Mouse (Mus musculus): ENCODE measurements at regions not wholly inside any gene's neighbourhood (a gene's known extent, or its start where the extent isn't known, plus 50 kb on each side); places are given as distances from the start of the nearest gene placed in this dataset.

DNA sequence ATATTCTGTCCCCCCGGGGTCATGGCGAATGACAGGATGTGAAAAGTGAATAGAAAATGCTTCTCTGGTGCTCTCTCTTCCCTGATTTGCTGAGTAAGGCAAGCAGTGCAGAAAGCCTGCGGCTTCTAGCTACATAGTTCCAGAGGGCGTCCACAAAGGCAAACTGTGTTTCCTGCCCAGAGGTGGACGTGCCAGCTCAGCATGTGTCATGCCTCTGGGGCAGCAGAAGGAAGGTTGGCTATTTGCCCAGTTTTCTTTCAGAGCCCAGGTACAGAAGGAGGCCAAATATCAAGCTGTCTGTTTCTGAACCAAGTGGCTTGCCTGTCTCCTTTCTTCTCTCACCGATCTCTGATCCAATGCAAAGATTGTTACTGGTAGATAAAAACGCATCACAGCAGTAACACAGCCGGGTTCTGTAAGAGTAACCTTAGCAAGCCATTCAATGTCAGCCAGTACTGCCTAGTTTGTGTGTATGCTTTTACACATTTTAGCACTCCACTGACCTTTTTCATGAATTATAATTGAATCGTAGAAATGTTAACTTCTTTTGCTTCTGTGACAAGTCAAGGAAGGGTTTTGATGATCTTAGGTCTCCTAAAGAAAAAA lies 223.3 kb upstream of the Impg1 start:
- no peak for DNase-seq (ENCODE audit: low spot score in 2 of 2)

DNA sequence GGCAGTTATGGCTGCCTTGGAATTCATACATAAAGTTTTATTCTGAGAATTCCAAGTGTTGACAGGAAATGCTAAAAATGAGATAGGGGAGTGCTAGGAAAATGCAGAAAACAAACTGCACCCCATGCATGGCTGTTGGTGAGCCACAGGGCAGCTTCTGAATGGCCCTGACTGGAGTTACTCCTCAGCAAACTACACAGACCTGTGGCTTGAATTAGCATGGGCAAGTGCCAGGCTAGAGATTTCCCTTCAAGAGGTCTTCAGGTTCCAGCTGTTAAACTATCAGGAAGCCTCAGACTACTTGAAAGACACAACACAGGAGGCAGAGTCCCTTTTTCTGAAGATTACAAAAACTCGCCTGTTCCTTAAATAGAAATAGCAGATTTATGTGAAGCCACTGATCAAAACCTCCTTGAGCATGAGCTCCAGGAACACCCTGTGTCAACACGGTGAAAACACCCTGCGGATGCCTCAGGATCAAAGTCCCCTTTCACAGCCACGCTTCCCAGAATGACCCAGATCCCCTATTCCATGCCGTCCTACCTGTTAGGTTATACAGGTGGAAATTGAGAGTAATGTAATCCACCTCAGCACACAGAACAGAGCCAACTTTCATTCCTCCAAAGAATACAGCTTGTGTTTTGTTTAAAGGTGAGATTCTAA lies 217.9 kb upstream of the Impg1 start:
- no peak for DNase-seq (ENCODE audit: low spot score in 2 of 2)

DNA sequence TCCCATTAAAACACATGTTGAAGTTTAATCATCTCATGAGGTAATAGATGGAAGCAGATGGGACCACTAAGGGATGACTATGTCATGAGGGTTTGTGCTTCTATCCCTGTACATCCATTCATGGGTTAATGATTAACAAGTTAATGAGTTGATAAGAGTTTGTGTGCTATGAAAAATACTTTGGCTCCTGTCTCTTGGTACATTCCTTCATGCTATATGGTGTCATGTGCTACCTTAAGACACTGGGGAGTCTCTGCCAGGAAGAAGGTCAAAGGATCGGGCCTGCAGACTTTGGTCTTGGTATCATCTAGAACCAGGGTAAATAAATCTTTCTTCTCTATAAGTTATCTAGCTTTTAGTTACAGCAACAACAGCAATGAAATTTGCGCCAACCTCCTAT lies 216.4 kb upstream of the Impg1 start:
- no peak for DNase-seq (ENCODE audit: low spot score in 2 of 2)

DNA sequence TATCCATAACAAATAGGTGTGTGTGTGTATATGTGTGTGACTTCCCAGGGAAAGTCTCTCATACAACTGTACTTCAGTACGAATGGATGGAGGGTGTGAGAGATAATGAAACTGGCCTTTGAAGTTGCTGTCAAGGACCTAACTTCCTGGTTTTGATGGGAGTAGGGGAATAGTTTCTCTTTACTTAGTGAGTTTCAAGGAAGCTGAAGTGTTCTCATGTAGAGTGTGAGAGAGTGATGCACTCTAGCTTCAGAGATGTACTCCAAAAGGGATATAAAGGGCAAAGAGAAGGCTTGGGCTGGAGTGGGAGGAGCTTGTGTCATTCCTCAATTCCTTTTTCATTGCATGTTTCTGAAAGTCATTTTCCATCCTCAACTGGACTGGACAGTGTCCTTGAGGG lies 206.2 kb upstream of the Impg1 start:
- no peak for DNase-seq (ENCODE audit: low spot score in 2 of 2)

DNA sequence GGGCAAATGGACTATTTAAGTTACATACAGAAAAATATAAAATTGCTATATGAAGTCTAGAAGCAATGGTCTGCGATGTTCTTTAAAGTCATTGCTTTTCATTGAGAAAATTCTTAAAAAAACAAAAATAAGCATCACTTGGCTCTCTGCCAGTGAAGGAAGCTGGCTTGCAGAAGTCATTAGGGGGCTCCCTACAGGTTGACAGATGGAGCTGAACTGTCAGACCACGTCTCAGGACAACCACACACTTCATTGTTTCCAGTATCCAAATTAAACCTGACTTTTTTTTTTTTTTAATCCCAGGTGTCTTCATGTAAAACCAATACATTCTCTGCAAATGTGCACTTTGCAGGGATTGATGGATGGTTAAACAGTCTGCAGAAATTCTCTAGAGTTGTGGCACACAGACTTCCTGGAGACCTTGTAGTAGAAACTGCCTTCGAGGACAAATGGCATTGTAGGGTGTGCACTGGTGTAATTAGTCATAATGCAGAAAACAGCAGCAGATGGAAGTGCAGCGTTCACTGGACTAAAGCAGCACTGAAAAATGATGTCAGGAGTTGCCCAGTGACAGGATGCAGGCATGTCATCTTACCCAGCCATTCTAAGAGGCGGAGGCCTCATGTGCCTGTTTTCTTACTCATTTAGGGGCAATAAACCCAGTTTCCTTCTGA lies 203.4 kb upstream of the Impg1 start:
- no peak for DNase-seq (ENCODE audit: low spot score in 2 of 2)

DNA sequence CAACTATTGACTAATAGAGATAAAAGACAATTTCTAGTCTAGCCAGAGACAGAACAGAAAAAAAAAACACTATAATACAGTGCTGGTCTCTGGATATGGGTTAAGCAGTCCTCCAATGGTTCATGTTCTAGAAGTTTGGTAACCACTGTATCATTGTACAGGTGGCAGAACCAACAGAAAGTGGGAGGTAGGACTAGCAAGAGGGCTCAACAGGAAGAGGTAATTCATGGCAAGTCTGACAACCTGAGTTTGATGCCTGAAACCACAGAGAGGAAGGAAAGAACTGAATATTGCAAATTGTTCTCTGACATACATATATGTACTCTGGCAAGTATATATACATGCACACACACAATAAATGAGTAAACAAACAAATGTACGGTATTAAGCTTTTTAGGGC lies 193.5 kb upstream of the Impg1 start:
- DNase-seq (ENCODE audit: low spot score in 2 of 2), result no peak

DNA sequence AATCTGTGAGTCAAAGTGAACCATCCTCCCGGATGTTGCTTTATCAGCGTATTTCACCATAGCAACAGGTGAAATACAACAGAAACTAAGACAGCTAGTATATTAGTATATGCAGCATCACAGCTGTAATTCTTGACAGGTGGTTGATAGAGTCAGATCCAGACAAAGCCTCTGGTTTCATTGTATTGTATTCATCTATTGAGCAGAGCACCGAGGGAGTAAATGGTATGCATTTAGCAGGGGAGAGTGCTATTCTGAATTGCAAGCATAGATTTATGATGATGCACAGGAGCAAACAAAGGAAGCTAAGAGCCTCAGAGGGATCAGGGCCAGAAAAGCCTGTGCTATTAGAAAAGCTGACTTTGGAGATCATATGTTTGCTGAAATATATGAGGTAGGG lies 149.8 kb upstream of the Impg1 start:
- DNase-seq (ENCODE audit: low spot score in 2 of 2), result no peak

DNA sequence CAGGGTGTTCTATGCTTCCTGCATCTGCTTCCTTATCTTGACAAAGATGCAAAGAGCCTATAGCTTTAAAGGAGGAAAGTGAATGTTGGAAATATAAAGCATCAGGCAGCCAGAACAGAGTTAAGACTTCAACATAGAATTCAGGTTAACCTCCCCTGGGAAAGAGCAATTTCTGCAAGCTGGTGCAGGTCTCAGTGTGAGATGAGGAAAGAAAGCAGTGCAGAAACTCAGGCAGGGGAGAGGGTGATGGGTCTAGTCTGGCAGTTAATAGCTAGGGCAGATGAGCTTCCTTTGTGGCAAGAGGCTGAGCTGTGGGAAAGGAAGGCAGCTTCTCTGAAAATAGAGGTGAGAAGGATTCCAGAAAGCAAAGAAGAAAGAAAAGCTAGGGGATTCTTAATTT lies 134.7 kb upstream of the Impg1 start:
- DNase-seq (ENCODE audit: low spot score in 2 of 2), result no peak

DNA sequence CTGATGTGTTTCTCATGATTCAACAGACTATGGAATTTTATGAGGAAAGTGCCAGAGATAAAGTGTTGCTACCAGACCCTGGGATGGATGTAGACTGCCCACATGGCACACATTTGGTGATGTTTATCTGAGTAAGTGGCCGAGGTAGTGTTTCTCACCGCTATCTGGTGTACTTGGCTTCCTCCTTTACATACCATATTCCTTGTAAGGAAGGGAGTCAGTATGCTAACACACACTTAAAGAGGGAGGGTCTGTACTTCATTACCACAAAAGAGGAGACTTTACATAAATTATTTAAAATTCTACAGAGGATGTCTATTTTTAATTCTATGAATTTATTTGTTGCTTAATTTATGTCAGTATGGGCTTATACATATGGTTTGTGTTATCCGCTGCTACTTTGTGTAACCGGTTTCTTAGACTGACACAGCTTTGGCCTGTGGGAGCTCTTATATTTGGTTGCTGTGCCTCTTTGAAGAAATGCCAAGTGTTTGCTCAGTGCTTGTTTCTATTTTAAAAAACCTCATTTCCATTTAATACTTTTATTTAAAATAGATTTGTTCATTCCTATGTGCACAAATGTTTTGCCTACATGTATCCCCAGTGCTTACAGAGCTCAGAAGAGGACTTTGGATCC lies 100.2 kb upstream of the Impg1 start:
- no peak for DNase-seq (ENCODE audit: low spot score in 2 of 2)

DNA sequence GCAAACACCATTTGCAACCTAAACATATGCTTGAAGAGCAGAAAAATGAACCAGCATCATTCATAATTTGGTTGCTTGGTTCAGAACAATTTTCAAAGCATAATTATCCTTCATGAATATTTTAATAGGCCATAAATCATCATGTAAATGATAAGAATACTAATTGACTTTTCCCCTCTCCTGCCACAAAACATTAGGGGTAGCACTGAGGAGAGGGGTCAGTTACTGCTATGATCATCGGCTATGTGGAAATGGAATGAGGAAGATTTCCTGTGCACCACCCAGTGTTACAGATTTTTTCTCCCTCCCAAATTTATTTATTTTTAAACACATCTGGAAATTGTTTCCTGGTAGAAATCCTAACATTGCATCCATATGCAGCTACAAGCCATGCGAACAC lies 98.4 kb upstream of the Impg1 start:
- DNase-seq (ENCODE audit: low spot score in 2 of 2), result no peak

DNA sequence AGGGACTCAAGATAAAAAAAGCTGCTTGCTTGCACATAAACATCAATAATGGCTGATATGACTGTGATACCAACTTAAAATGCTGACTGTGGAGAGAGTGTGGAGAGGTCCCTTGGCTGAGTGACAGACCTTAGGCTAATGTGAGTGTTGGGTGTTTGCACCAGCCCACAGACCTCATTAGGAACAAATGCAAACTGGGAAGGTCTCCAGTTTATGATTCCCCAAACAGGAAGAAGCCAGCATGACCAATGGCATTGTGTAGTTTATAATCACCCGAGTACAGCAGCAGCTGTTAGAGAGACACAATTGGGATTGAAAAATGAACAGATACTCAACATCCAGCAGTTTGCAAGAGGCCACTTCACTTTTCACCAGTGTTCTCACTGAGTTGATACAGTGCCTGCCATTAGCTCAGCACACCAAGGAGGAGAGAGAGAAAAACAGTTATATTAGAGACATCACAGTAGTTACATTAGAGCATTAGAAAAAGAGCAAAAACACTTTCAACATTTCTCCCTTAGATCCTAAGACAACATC lies 90.3 kb upstream of the Impg1 start:
- no peak for DNase-seq (ENCODE audit: low spot score in 2 of 2)
